Mouse (Mus musculus) kidney, embryonic 14.5 days (tissue): Measurements from ENCODE around the gene Gfod2. TPM values are rescaled to one million over a fixed set of nuclear protein-coding genes. Genes with fewer than 3 reads are reported as not detected.

Source experiments
- ATAC-seq: fragments of 200-750 bp; cut with Nextera tagmentation; 2 replicates; pipeline ENCODE4 v1.8.0; 2017; ENCODE audit warnings: moderate number of reproducible peaks, mild to moderate bottlenecking, moderate TSS enrichment, moderate library complexity; ENCODE audit not compliant: low FRiP score, low TSS enrichment
- H3K27ac ChIP-seq: fragments of 300-500 bp; sonication (generic); 2 replicates; pipeline ENCODE4 v1.5.1; 2014; ENCODE audit warnings: low read depth, mild to moderate bottlenecking, low read length, moderate library complexity, mixed read lengths
- H3K27me3 ChIP-seq: fragments of 300-500 bp; sonication (generic); 2 replicates; pipeline ENCODE4 v1.6.1; 2014; ENCODE audit warnings: mild to moderate bottlenecking, low read length; ENCODE audit not compliant: control insufficient read depth, insufficient read depth
- H3K36me3 ChIP-seq: fragments of 300-500 bp; sonication (generic); 2 replicates; pipeline ENCODE4 v1.6.1; 2014; ENCODE audit warnings: low read length, mixed read lengths; ENCODE audit not compliant: control insufficient read depth, insufficient read depth
- H3K4me1 ChIP-seq: fragments of 300-500 bp; sonication (generic); 2 replicates; pipeline ENCODE4 v1.6.1; 2014; ENCODE audit warnings: low read length, mixed read lengths; ENCODE audit not compliant: control insufficient read depth, insufficient read depth
- H3K4me2 ChIP-seq: fragments of 300-500 bp; sonication (generic); replicated peaks from 2 replicates; pipeline ENCODE4 v1.6.1; 2014; ENCODE audit warnings: low read depth, mild to moderate bottlenecking, low read length
- H3K4me3 ChIP-seq: fragments of 300-500 bp; sonication (generic); 2 replicates; pipeline ENCODE4 v1.5.1; 2014; ENCODE audit warnings: mild to moderate bottlenecking, low read length
- H3K9ac ChIP-seq: fragments of 300-500 bp; sonication (generic); 2 replicates; pipeline ENCODE4 v1.6.1; 2014; ENCODE audit warnings: low read depth, mild to moderate bottlenecking, low read length, moderate library complexity
- H3K9me3 ChIP-seq: fragments of 300-500 bp; sonication (generic); 2 replicates; pipeline ENCODE4 v1.6.1; 2016; ENCODE audit warnings: low read length; ENCODE audit not compliant: control insufficient read depth
- WGBS: fragments of 180-500 bp; shearing (Covaris S2); extraction: QIAGEN DNeasy Blood & Tissue Kit; methylation state at CpG from one replicate; pipeline ENCODE4 v1.1.7; 2014; 5-methylcytosine and 5-hydroxymethylcytosine counted together
- polyA plus RNA-seq: library from polyadenylated mRNA; unstranded; fragments of >200 nt; fragmentation: Nextera tagmentation; extraction: Ambion mirVana; gene quantifications from 2 replicates; pipeline ENCODE4 v1.2.1, GENCODE M21; 2014

Gfod2 gene
- polyA plus RNA-seq, 1 experiment from 2014 or later, result 15.8 TPM

DNA sequence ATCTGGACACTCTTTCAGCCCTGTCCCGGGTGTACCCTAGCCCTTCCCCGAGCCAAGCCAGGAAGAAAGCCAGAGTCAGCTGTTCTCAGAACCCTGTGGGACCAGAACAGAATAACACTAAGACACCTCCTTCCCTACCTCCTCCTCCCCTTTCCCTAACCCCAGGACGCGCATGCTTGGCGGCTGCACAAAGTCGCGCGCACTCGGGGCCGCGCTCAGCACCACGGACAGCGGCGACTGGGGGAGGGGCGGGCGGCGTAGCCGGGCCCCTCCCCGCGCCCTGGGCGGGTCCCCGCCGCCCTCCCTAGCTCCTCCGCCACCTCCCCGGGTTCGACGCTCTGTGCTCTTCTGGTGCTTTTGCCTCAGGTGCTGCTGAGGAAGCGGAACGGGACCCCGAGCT is 64.8 kb downstream of the Gfod2 start:
- Histone ChIP-seq H3K4me3 (peak overlapping the region; percentile 43), H3K27me3 (no peaks in the 10 kb centered on the region), H3K36me3 (peaks cover 24% of the 10 kb centered on the region), H3K9ac (peak overlapping the region; percentile 51; the same call in 1 of the 2 replicates), H3K4me1 (peaks cover 12% of the 10 kb centered on the region), H3K4me2 (peak overlapping the region; percentile 96), H3K9me3 (peaks cover 4% of the 10 kb centered on the region; the same call in 1 of the 2 replicates), H3K27ac (no peak overlapping the region)
- WGBS, result 3% methylated on average over 17 of the region's 30 CpGs
- ATAC-seq, result peak; percentile 44

DNA sequence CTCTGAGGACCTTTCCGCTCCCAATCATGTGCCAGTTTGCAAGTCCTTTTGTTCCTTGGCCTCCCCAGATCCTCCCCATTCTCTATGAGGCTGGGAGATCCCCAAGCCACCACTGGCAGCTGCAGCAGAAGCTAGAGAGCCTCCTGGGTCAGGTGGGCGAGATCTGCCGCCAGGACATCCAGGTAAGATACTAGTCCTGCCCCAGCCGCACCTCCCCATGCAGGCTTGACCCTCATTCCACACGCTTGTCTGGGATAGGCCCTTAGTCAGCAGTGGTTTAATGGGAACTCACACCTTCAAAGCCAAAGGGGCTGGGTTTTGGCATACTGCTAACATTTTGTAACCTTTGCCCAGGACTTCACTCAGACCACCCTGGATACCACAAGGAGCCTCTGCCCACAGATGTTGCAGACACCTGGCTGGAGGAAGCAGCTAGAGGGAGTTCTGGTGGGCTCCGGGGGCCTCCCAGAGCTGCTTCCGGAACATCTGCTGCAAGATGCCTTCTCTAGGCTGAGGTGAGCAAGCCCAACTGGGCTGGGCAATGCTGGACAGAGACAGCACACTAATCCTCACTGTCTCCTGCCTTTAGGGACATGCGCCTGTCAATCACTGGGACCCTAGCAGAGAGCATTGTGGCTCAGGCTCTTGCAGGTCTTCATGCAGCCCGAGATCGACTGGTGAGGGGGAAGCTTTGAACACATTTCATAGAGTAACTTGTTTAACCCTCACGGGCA is 65.8 kb downstream of the Gfod2 start:
- no peak for ATAC-seq
- Histone ChIP-seq H3K4me3 (no peak overlapping the region), H3K27me3 (no peaks in the 10 kb centered on the region), H3K4me1 (peaks cover 12% of the 10 kb centered on the region), H3K9me3 (peaks cover 4% of the 10 kb centered on the region; the same call in 1 of the 2 replicates), H3K27ac (no peak overlapping the region), H3K36me3 (peaks cover 14% of the 10 kb centered on the region), H3K9ac (no peak overlapping the region), H3K4me2 (no peak overlapping the region)
- 95% methylated on average over 11 of the region's 11 CpGs for WGBS

DNA sequence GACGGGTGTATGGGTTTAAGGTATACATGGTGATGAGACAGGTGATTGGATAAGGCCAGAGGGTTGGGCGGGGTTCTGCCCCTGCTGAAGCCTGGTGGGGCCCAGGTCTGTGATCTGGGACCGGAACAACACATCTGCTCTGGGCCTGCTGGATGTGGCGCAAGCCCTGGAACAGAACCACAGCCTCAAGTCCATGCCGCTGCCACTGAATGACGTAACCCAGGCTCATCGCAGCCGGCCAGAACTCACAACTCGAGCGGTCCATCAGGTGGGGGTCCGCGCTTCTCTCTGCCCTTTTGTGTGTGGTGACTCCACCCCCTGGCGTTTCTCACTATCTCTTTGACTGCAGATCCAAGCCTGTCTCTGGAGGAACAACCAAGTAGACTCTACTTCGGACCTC is 67.5 kb downstream of the Gfod2 start:
- H3K4me3 ChIP-seq, result no peak overlapping the region
- no peak overlapping the region for H3K9ac ChIP-seq
- H3K27ac ChIP-seq, result no peak overlapping the region
- peaks cover 13% of the 10 kb centered on the region for H3K4me1 ChIP-seq
- ATAC-seq, result no peak
- no peaks in the 10 kb centered on the region for H3K36me3 ChIP-seq
- H3K4me2 ChIP-seq, result no peak overlapping the region
- 85% methylated on average over 14 of the region's 14 CpGs for WGBS
- peaks cover 4% of the 10 kb centered on the region; the same call in 1 of the 2 replicates for H3K9me3 ChIP-seq
- H3K27me3 ChIP-seq, result no peaks in the 10 kb centered on the region

DNA sequence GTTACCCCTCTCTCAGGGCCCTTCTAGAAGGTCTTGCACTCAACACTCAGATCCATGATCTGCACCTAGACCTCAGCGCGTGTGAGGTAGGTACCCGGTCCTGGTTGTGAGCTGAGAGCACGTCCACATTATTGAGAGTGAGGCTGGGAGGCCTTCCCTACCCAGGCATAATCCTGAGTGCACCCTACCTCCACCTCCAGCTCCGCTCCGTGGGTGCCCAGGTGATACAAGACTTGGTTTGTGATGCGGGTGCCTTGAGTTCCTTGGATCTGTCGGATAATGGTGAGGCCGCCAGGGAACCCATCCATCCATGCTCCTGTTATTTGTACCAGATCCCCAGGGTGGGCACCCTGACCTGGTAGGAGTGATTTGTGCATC is 68.5 kb downstream of the Gfod2 start:
- 92% methylated on average over 9 of the region's 9 CpGs for WGBS
- Histone ChIP-seq H3K4me1 (peaks cover 19% of the 10 kb centered on the region), H3K9ac (no peak overlapping the region), H3K4me2 (no peak overlapping the region), H3K9me3 (peaks cover 4% of the 10 kb centered on the region; the same call in 1 of the 2 replicates), H3K27ac (no peak overlapping the region), H3K4me3 (no peak overlapping the region), H3K27me3 (no peaks in the 10 kb centered on the region), H3K36me3 (no peaks in the 10 kb centered on the region)
- no peak for ATAC-seq

DNA sequence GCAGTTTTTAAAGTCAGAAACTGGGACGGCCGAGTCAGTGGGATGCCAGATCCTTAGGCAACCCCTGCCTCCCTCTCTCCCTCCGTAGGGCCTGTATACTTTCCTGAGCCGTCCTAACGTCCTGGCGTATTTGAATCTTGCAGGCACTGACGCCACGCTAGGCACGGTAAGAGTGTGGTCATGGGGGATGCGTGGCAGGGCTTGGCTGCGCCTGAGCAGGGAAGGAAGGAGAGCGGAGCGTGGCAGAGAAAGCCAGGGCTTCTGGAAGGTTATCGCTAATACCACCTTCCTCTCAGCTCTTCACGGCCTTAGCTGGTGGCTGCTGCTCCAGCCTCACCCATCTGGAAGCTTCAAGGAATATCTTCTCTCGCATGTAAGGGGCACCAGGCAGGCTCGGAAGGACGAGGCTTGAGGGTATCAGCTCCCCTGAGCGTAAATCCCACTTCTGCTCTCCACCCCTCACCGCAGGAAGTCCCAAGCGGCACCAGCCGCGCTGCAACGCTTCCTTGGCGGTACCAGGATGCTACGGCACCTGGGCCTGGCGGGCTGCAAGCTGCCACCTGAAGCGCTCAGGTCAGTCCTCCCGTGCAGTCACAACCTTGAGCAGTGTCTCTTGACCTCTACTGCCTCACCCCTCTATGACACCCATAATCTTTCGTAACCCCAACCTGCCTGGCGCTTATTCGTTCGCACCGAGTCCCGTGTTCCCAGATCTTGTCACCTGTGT is 69.0 kb downstream of the Gfod2 start:
- no peak for ATAC-seq

DNA sequence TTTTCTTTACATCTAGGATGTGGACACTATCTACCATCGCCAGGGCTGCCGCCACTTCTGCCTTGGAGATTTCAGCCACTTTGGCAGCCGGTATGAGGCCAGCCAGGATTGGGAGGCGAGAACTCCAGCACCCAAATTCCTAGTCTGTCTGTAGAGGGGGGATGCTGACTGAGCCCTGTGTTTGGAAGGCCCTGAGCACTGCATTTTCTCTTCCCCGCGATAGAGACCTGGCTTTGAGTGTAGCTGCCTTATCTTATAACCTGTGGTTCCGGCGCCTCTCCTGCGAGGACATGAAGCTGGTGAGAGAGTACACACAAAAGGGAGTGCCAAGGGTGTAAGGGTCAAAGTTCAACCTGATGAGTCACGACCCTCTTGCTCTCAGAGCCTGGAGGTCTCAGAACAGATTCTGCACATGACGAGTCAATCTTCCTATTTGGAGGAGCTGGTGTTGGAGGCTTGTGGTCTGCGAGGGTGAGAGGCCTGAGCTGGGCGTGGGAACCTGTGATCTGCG is 70.2 kb downstream of the Gfod2 start:
- H3K4me1 ChIP-seq, result 0 out of 2 replicates have a peak, but pooled peaks cover 7% of the 10 kb centered on the region
- no peaks in the 10 kb centered on the region for H3K27me3 ChIP-seq
- no peak for ATAC-seq
- H3K9ac ChIP-seq, result no peak overlapping the region
- no peak overlapping the region for H3K4me2 ChIP-seq
- peaks cover 11% of the 10 kb centered on the region; the same call in 1 of the 2 replicates for H3K36me3 ChIP-seq
- no peak overlapping the region for H3K4me3 ChIP-seq
- 74% methylated on average over 14 of the region's 14 CpGs for WGBS
- no peak overlapping the region for H3K27ac ChIP-seq
- H3K9me3 ChIP-seq, result peaks cover 4% of the 10 kb centered on the region; the same call in 1 of the 2 replicates

More for the DNA sequence above, 69.0 kb downstream of the Gfod2 start:
- Histone ChIP-seq H3K4me3 (no peak overlapping the region), H3K36me3 (peaks cover under 1% of the 10 kb centered on the region; the same call in 1 of the 2 replicates), H3K9ac (no peak overlapping the region), H3K4me1 (peaks cover 15% of the 10 kb centered on the region), H3K27me3 (no peaks in the 10 kb centered on the region), H3K27ac (no peak overlapping the region), H3K4me2 (no peak overlapping the region), H3K9me3 (peaks cover 4% of the 10 kb centered on the region; the same call in 1 of the 2 replicates)
- WGBS, result 70% methylated on average over 35 of the region's 35 CpGs

DNA sequence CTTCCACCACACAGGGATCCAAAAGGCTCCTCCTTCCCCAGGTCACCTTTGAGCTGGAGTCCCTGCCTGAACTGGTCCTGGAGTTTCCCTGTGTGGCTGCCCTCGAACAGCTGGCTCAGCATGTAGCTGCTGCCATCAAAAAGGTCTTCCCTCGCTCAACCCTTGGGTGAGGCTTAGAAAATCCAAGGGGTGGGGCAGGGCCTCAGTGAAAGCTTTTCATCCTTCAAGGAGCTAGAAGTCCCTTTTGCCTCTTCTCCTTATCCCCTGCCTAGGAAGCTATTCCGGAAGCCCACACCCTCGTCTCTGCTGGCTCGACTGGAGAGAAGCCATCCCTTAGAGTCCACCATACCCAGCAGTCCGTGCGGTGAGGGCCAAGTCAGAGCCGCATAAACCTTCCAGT is 71.0 kb downstream of the Gfod2 start:
- Histone ChIP-seq H3K27me3 (no peaks in the 10 kb centered on the region), H3K9ac (no peak overlapping the region), H3K4me3 (no peak overlapping the region), H3K9me3 (no peaks in the 10 kb centered on the region), H3K36me3 (peaks cover 19% of the 10 kb centered on the region; the same call in 1 of the 2 replicates), H3K4me2 (no peak overlapping the region), H3K27ac (no peak overlapping the region), H3K4me1 (0 out of 2 replicates have a peak, but pooled peaks cover 7% of the 10 kb centered on the region)
- ATAC-seq, result no peak
- WGBS, result 67% methylated on average over 8 of the region's 8 CpGs

DNA sequence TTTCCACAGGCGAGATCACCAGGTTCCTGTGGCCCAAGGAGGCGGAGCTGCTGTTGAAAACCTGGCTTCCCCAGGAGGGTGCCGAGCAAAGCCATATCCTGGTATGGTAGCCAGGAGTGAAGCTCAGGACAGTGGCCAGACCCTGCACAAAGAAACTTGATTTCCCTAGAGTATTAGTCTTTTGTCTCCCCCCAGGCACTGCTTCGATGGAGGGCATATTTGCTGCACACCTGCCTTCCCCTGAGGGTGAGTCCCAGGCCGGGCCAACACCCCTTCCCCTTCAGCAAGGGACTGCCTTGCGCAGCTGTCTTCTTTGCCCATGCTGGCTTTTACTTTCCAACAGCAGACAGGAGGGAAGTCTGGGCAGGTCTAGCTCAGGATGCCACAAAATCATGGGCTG is 71.9 kb downstream of the Gfod2 start:
- Histone ChIP-seq H3K9me3 (no peaks in the 10 kb centered on the region), H3K27me3 (no peaks in the 10 kb centered on the region), H3K4me3 (no peak overlapping the region), H3K9ac (0 out of 2 replicates have a peak overlapping the region, but pooled peaks have one; percentile 47), H3K4me2 (no peak overlapping the region), H3K27ac (0 out of 2 replicates have a peak overlapping the region, but pooled peaks have one; percentile 8), H3K4me1 (0 out of 2 replicates have a peak, but pooled peaks cover 7% of the 10 kb centered on the region), H3K36me3 (peaks cover 28% of the 10 kb centered on the region)
- no peak for ATAC-seq
- 61% methylated on average over 6 of the region's 6 CpGs for WGBS
